Mouse (Mus musculus): Measurements from ENCODE around the gene Polr2g.
A peak's percentile ranks its signal among the peaks of the same experiment; 100 is the strongest.

The Polr2g gene

GRCm38 (mm10) chr19:8818301-8818798 is 20.0 kb upstream of the Polr2g start:
- no peak for DNase-seq (ENCODE audit: extremely low spot score, low spot score)

GRCm38 (mm10) chr19:8817001-8817400 is 18.6 kb upstream of the Polr2g start:
- no peak for DNase-seq (ENCODE audit: extremely low spot score, low spot score)

- no peak for DNase-seq (ENCODE audit: extremely low spot score, low spot score)
Measured at GRCm38 (mm10) chr19:8815812-8816211, 17.4 kb upstream of the Polr2g start.

- DNase-seq (ENCODE audit: extremely low spot score, low spot score), result no peak
Measured at GRCm38 (mm10) chr19:8806810-8807209, 8.4 kb upstream of the Polr2g start.

- no peak for DNase-seq (ENCODE audit: extremely low spot score, low spot score)
Measured at GRCm38 (mm10) chr19:8803879-8804660, 5.7 kb upstream of the Polr2g start.

- no peak for DNase-seq (ENCODE audit: extremely low spot score, low spot score)
Measured at GRCm38 (mm10) chr19:8803204-8803780, 4.9 kb upstream of the Polr2g start.

GRCm38 (mm10) chr19:8802130-8802821 is 3.9 kb upstream of the Polr2g start, which contains the start of gene Zbtb3:
TSS of gene Zbtb3 (plus strand) at chr19:8802555.
- peak; percentile 92 for DNase-seq (ENCODE audit: extremely low spot score, low spot score)

GRCm38 (mm10) chr19:8798947-8799315 is 554 bp upstream of the Polr2g start:
- DNase-seq (ENCODE audit: extremely low spot score, low spot score), result no peak

GRCm38 (mm10) chr19:8790171-8790570 is 8.2 kb downstream of the Polr2g start:
- DNase-seq (ENCODE audit: extremely low spot score, low spot score), result no peak

GRCm38 (mm10) chr19:8789171-8789570 is 9.2 kb downstream of the Polr2g start:
- DNase-seq (ENCODE audit: extremely low spot score, low spot score), result no peak

GRCm38 (mm10) chr19:8788521-8788920 is 9.9 kb downstream of the Polr2g start:
- no peak for DNase-seq (ENCODE audit: extremely low spot score, low spot score)

- DNase-seq (ENCODE audit: extremely low spot score, low spot score), result peak; percentile 89
Measured at GRCm38 (mm10) chr19:8786008-8786781, 12.2 kb downstream of the Polr2g start, which contains the start of gene Taf6l. TSS of gene Taf6l (minus strand) at chr19:8786417.

- DNase-seq (ENCODE audit: extremely low spot score, low spot score), result no peak
Measured at GRCm38 (mm10) chr19:8774951-8775421, 23.4 kb downstream of the Polr2g start.

- DNase-seq (ENCODE audit: extremely low spot score, low spot score), result peak; percentile 99
Measured at GRCm38 (mm10) chr19:8774086-8774835, 24.1 kb downstream of the Polr2g start, which contains the start of gene Tmem179b. TSS of gene Tmem179b (minus strand) at chr19:8774467.

- DNase-seq (ENCODE audit: extremely low spot score, low spot score), result no peak
Measured at GRCm38 (mm10) chr19:8773409-8773808, 25.0 kb downstream of the Polr2g start.

- no peak for DNase-seq (ENCODE audit: extremely low spot score, low spot score)
Measured at GRCm38 (mm10) chr19:8772996-8773395, 25.4 kb downstream of the Polr2g start.

- DNase-seq (ENCODE audit: extremely low spot score, low spot score), result peak; percentile 81
Measured at GRCm38 (mm10) chr19:8770567-8771270, 27.7 kb downstream of the Polr2g start, which contains the start of gene Tmem223. TSS of gene Tmem223 (plus strand) at chr19:8770996.

GRCm38 (mm10) chr19:8765562-8765961 is 32.8 kb downstream of the Polr2g start:
- DNase-seq (ENCODE audit: extremely low spot score, low spot score), result no peak

- no peak for DNase-seq (ENCODE audit: extremely low spot score, low spot score)
Measured at GRCm38 (mm10) chr19:8763276-8763675, 35.1 kb downstream of the Polr2g start.

- no peak for DNase-seq (ENCODE audit: extremely low spot score, low spot score)
Measured at GRCm38 (mm10) chr19:8760757-8761156, 37.6 kb downstream of the Polr2g start.
